Mouse (Mus musculus) cerebellum, adult 9-10 months (tissue): ENCODE results near the gene Uso1.
"Not testable (repeated sequence)": the region's sequence is repeated elsewhere in the genome, so short reads cannot be mapped to it uniquely, and the experiment has no call there.

ENCODE experiments used
- DNase-seq: peaks from one replicate; pipeline ENCODE4 v3.0.0; 2022

Gene Uso1

GRCm38 (mm10) chr5:92128570-92128969 is 9.2 kb upstream of the Uso1 start:
- DNase-seq = no peak

- no peak for DNase-seq
These were observed 8.4 kb upstream of the Uso1 start for GRCm38 (mm10) chr5:92129321-92129768.

- no peak for DNase-seq
These were observed 7.6 kb upstream of the Uso1 start for GRCm38 (mm10) chr5:92130040-92130682.

GRCm38 (mm10) chr5:92132127-92132526 is 5.6 kb upstream of the Uso1 start:
- DNase-seq = no peak

- not testable (repeated sequence) for DNase-seq
These were observed 4.7 kb upstream of the Uso1 start for GRCm38 (mm10) chr5:92133006-92133405.

- no peak for DNase-seq
These were observed 2.8 kb upstream of the Uso1 start for GRCm38 (mm10) chr5:92134934-92135333.

GRCm38 (mm10) chr5:92136536-92137238 is 1.1 kb upstream of the Uso1 start:
- DNase-seq = peak; percentile 38

GRCm38 (mm10) chr5:92138093-92138621 is 419 bp downstream of the Uso1 start:
- peak; percentile 55 for DNase-seq

GRCm38 (mm10) chr5:92139191-92139590 is 1.5 kb downstream of the Uso1 start:
- peak; percentile 25 for DNase-seq

- DNase-seq = no peak
These were observed 4.0 kb downstream of the Uso1 start for GRCm38 (mm10) chr5:92141696-92142095.

GRCm38 (mm10) chr5:92142481-92142880 is 4.7 kb downstream of the Uso1 start:
- DNase-seq = no peak

GRCm38 (mm10) chr5:92143665-92144064 is 5.9 kb downstream of the Uso1 start:
- no peak for DNase-seq

GRCm38 (mm10) chr5:92144954-92145708 is 7.4 kb downstream of the Uso1 start:
- no peak for DNase-seq

GRCm38 (mm10) chr5:92148248-92148647 is 10.5 kb downstream of the Uso1 start:
- DNase-seq = no peak

- DNase-seq = no peak
These were observed 11.7 kb downstream of the Uso1 start for GRCm38 (mm10) chr5:92149330-92149982.

GRCm38 (mm10) chr5:92154861-92155260 is 17.1 kb downstream of the Uso1 start:
- DNase-seq = no peak

- no peak for DNase-seq
These were observed 28.2 kb downstream of the Uso1 start for GRCm38 (mm10) chr5:92165976-92166375.

- no peak for DNase-seq
These were observed 45.5 kb downstream of the Uso1 start for GRCm38 (mm10) chr5:92183071-92183830.

- DNase-seq = no peak
These were observed 51.2 kb downstream of the Uso1 start for GRCm38 (mm10) chr5:92188881-92189483.

- DNase-seq = peak; percentile 19
These were observed 58.0 kb downstream of the Uso1 start for GRCm38 (mm10) chr5:92195716-92196115.

GRCm38 (mm10) chr5:92196895-92197811 is 59.4 kb downstream of the Uso1 start:
- DNase-seq = no peak
